Mouse (Mus musculus) forebrain, embryonic 11.5 days (tissue): ENCODE measurements at regions not wholly inside any gene's neighbourhood (a gene's known extent, or its start where the extent isn't known, plus 50 kb on each side); places are given as distances from the start of the nearest gene placed in this dataset.

Experiments used
- ATAC-seq: fragments of 200-750 bp; cut with Nextera tagmentation; replicated peaks from 2 replicates; pipeline ENCODE4 v1.8.0; 2017; ENCODE audit warnings: moderate TSS enrichment; ENCODE audit not compliant: low FRiP score
- DNase-seq: peaks from one replicate; pipeline ENCODE4 v3.0.0-alpha.2; 2017; ENCODE audit warnings: low spot score
- H3K27ac ChIP-seq: fragments of 300-500 bp; sonication (generic); 2 replicates; pipeline ENCODE4 v1.5.1; 2014; ENCODE audit warnings: low read depth, low read length
- H3K27me3 ChIP-seq: fragments of 300-500 bp; sonication (generic); 2 replicates; pipeline ENCODE4 v1.6.1; 2014; ENCODE audit warnings: mild to moderate bottlenecking, low read length, mixed read lengths; ENCODE audit not compliant: control insufficient read depth, insufficient read depth
- H3K36me3 ChIP-seq: fragments of 300-500 bp; sonication (generic); 2 replicates; pipeline ENCODE4 v1.6.1; 2014; ENCODE audit warnings: mild to moderate bottlenecking, low read length, moderate library complexity, mixed read lengths; ENCODE audit not compliant: control insufficient read depth, insufficient read depth
- H3K4me1 ChIP-seq: fragments of 300-500 bp; sonication (generic); replicated peaks from 2 replicates; pipeline ENCODE4 v1.6.1; 2014; ENCODE audit warnings: low read length, mixed read lengths; ENCODE audit not compliant: control insufficient read depth, insufficient read depth
- H3K4me2 ChIP-seq: fragments of 300-500 bp; sonication (generic); 2 replicates; pipeline ENCODE4 v1.6.1; 2014; ENCODE audit warnings: low read depth, mild to moderate bottlenecking, low read length, moderate library complexity, mixed read lengths; ENCODE audit not compliant: severe bottlenecking
- H3K4me3 ChIP-seq: fragments of 300-500 bp; sonication (generic); 2 replicates; pipeline ENCODE4 v1.5.1; 2014; ENCODE audit warnings: low read depth, low read length
- H3K9ac ChIP-seq: fragments of 300-500 bp; sonication (generic); 2 replicates; pipeline ENCODE4 v1.6.1; 2014; ENCODE audit warnings: low read length
- H3K9me3 ChIP-seq: fragments of 300-500 bp; sonication (generic); 2 replicates; pipeline ENCODE4 v1.6.1; 2016; ENCODE audit warnings: low read length, mixed read lengths; ENCODE audit not compliant: control insufficient read depth
- WGBS: fragments of 180-500 bp; shearing (Covaris S2); extraction: QIAGEN DNeasy Blood & Tissue Kit; methylation state at CpG from one replicate; pipeline ENCODE4 v1.1.7; 2014; 5-methylcytosine and 5-hydroxymethylcytosine counted together

GRCm38 (mm10) chr10:46905337-46905736 lies 1327.7 kb downstream of the Hace1 start:
- no peaks in the 10 kb centered on the region for H3K27me3 ChIP-seq
- no peaks in the 10 kb centered on the region for H3K9me3 ChIP-seq
- no peaks in the 10 kb centered on the region for H3K36me3 ChIP-seq
- H3K27ac ChIP-seq = no peak overlapping the region
- ATAC-seq = no peak
- no peak overlapping the region for H3K9ac ChIP-seq
- WGBS = 80% methylated on average over 1 of the region's 1 CpGs
- no peak overlapping the region for H3K4me2 ChIP-seq
- H3K4me3 ChIP-seq = no peak overlapping the region
- no peak for DNase-seq
- H3K4me1 ChIP-seq = no peaks in the 10 kb centered on the region

GRCm38 (mm10) chr10:46922527-46923200 lies 1345.0 kb downstream of the Hace1 start:
- H3K9ac ChIP-seq = no peak overlapping the region
- 16% methylated on average over 7 of the region's 7 CpGs for WGBS
- no peaks in the 10 kb centered on the region for H3K27me3 ChIP-seq
- DNase-seq (peak; percentile 63), ATAC-seq (peak; percentile 94)
- H3K4me3 ChIP-seq = no peak overlapping the region
- no peak overlapping the region for H3K4me2 ChIP-seq
- peaks cover 5% of the 10 kb centered on the region; the same call in 1 of the 2 replicates for H3K4me1 ChIP-seq
- H3K27ac ChIP-seq = peak overlapping the region; percentile 74; the same call in 1 of the 2 replicates
- H3K36me3 ChIP-seq = no peaks in the 10 kb centered on the region
- H3K9me3 ChIP-seq = no peaks in the 10 kb centered on the region

- no peak overlapping the region for H3K4me2 ChIP-seq
- DNase-seq (no peak), ATAC-seq (no peak)
- no peaks in the 10 kb centered on the region for H3K36me3 ChIP-seq
- H3K9ac ChIP-seq = no peak overlapping the region
- H3K27me3 ChIP-seq = no peaks in the 10 kb centered on the region
- no peak overlapping the region for H3K27ac ChIP-seq
- no peaks in the 10 kb centered on the region for H3K9me3 ChIP-seq
- no peak overlapping the region for H3K4me3 ChIP-seq
- H3K4me1 ChIP-seq = no peaks in the 10 kb centered on the region
Observed at GRCm38 (mm10) chr10:46934311-46934710, 1356.7 kb downstream of the Hace1 start.

- no peak for DNase-seq
- no peaks in the 10 kb centered on the region; the same call in 1 of the 2 replicates for H3K36me3 ChIP-seq
- no peak overlapping the region for H3K9ac ChIP-seq
- H3K27me3 ChIP-seq = no peaks in the 10 kb centered on the region
- no peaks in the 10 kb centered on the region for H3K4me1 ChIP-seq
- H3K9me3 ChIP-seq = no peaks in the 10 kb centered on the region
- peak; percentile 87 for ATAC-seq
- no peak overlapping the region for H3K4me2 ChIP-seq
- 60% methylated on average over 5 of the region's 5 CpGs for WGBS
- no peak overlapping the region for H3K4me3 ChIP-seq
- no peak overlapping the region for H3K27ac ChIP-seq
Observed at GRCm38 (mm10) chr10:46936248-46936970, 1358.8 kb downstream of the Hace1 start.

GRCm38 (mm10) chr10:46939338-46939737 lies 1361.7 kb downstream of the Hace1 start:
- WGBS = 64% methylated on average over 1 of the region's 1 CpGs
- no peaks in the 10 kb centered on the region; the same call in 1 of the 2 replicates for H3K36me3 ChIP-seq
- DNase-seq = no peak
- no peaks in the 10 kb centered on the region for H3K4me1 ChIP-seq
- no peak for ATAC-seq
- H3K4me3 ChIP-seq = no peak overlapping the region
- no peak overlapping the region for H3K27ac ChIP-seq
- no peak overlapping the region for H3K4me2 ChIP-seq
- H3K9ac ChIP-seq = no peak overlapping the region
- no peaks in the 10 kb centered on the region for H3K27me3 ChIP-seq
- no peaks in the 10 kb centered on the region for H3K9me3 ChIP-seq

- H3K27ac ChIP-seq = no peak overlapping the region
- no peak for ATAC-seq
- H3K9ac ChIP-seq = no peak overlapping the region
- 51% methylated on average over 2 of the region's 2 CpGs for WGBS
- H3K9me3 ChIP-seq = no peaks in the 10 kb centered on the region
- no peaks in the 10 kb centered on the region; the same call in 1 of the 2 replicates for H3K36me3 ChIP-seq
- DNase-seq = no peak
- no peaks in the 10 kb centered on the region for H3K27me3 ChIP-seq
- H3K4me3 ChIP-seq = no peak overlapping the region
- no peaks in the 10 kb centered on the region for H3K4me1 ChIP-seq
- H3K4me2 ChIP-seq = no peak overlapping the region
Observed at GRCm38 (mm10) chr10:46939819-46940218, 1362.2 kb downstream of the Hace1 start.

GRCm38 (mm10) chr10:46952940-46953339 lies 1375.3 kb downstream of the Hace1 start:
- H3K9ac ChIP-seq = no peak overlapping the region
- no peaks in the 10 kb centered on the region for H3K27me3 ChIP-seq
- no peaks in the 10 kb centered on the region for H3K36me3 ChIP-seq
- WGBS = 87% methylated on average over 4 of the region's 4 CpGs
- H3K4me2 ChIP-seq = no peak overlapping the region
- no peaks in the 10 kb centered on the region for H3K4me1 ChIP-seq
- H3K9me3 ChIP-seq = no peaks in the 10 kb centered on the region
- no peak overlapping the region for H3K4me3 ChIP-seq
- H3K27ac ChIP-seq = no peak overlapping the region
- DNase-seq = no peak
- no peak for ATAC-seq

GRCm38 (mm10) chr10:46954701-46955100 lies 1377.1 kb downstream of the Hace1 start:
- Histone ChIP-seq H3K27me3 (no peaks in the 10 kb centered on the region), H3K4me2 (no peak overlapping the region), H3K27ac (no peak overlapping the region), H3K9me3 (no peaks in the 10 kb centered on the region), H3K9ac (no peak overlapping the region), H3K36me3 (no peaks in the 10 kb centered on the region), H3K4me1 (no peaks in the 10 kb centered on the region), H3K4me3 (no peak overlapping the region)
- ATAC-seq (no peak), DNase-seq (no peak)
- WGBS = 87% methylated on average over 1 of the region's 1 CpGs

- no peak overlapping the region for H3K27ac ChIP-seq
- no peaks in the 10 kb centered on the region for H3K36me3 ChIP-seq
- H3K4me1 ChIP-seq = no peaks in the 10 kb centered on the region
- ATAC-seq (no peak), DNase-seq (no peak)
- H3K27me3 ChIP-seq = no peaks in the 10 kb centered on the region
- no peak overlapping the region for H3K4me3 ChIP-seq
- no peak overlapping the region for H3K4me2 ChIP-seq
- no peaks in the 10 kb centered on the region for H3K9me3 ChIP-seq
- no peak overlapping the region for H3K9ac ChIP-seq
Observed at GRCm38 (mm10) chr10:46980410-46980809, 1402.8 kb downstream of the Hace1 start.
